Mouse (Mus musculus) lung, adult 2 months (tissue): Measurements from ENCODE around the gene Mrtfa.

ENCODE experiments used
- CTCF ChIP-seq: fragments of 200-500 bp; IDR thresholded peaks from 2 replicates; pipeline ENCODE4 v1.5.1; 2011; ENCODE audit warnings: mild to moderate bottlenecking, low read length, control low read depth; ENCODE audit not compliant: insufficient read depth
- POLR2A ChIP-seq: fragments of 200-500 bp; IDR thresholded peaks from 2 replicates; pipeline ENCODE4 v1.6.1; 2011; ENCODE audit warnings: low read depth, mild to moderate bottlenecking, control low read depth, low read length, borderline replicate concordance; ENCODE audit errors: extremely low read depth

DNA sequence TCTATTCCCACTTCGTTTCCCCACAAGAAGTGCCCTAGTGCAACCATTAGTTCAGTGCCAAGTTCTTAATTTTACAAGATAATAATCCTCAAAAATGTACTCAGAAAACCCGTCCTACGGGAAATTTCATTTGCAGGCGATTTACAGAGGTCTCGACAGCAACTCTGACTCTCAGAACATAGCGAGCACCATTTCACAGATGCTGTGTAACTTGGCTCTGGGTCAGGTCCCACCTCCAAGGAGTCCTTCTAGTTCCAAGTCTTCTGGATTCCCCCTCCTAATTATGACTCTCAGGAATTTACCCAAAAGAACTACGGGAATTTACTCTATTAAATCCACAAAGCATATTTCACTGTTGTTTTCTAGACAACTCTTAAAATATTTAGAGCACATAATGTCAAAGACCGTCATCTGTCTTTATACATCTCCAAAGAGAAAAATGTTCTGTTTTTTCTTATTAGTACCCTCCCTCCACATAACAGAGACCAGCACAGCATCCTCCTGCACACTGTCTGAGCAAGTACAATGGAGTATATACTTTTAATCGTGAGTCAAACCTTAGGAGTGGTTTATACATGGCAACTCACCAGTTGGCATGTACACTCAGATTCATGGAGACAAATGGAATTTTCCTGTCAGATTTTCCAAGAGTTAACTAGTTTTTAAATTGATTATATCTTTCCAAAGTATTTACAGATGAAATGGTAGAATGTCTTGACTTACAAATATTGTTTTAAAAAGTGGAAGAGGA, 25.8 kb downstream of the Mrtfa start:
- no peak for TF ChIP-seq CTCF
- no peak for TF ChIP-seq POLR2A
